Mouse (Mus musculus): ENCODE results near the gene Nxpe4.

- no peak for TF ChIP-seq CTCF (IDR thresholded peaks at IDR 0.05; ENCODE audit: extremely low read depth, insufficient read length, insufficient replicate concordance, low read depth, low read length)
- no peak for TF ChIP-seq POLR2A (IDR thresholded peaks at IDR 0.05; ENCODE audit: low read depth, low read length)
These were observed 258.6 kb downstream of the Nxpe4 start for GRCm38 (mm10) chr9:48420437-48420836.
